ENCODE assay signal across 19 mouse cellular contexts in the genomic region with DNA sequence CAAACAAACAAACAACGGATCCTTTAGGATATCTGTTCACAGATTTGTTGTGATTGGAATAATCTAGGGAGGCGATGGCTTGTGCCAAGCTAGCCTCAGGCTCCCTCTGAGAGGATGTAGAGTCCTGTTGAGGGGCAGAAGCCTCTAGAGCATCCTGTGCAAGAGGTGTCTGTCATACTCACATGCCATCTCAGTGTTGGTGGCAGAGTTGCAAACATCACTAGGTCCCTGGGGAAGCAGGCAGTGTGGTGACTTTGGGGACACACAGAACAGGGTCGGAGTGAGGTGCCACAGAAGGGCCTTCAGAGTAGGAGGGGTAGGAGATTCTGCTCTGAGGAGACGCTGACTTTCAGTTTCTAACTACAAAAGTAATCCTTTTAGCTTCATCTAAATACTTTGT. TPM values are rescaled to one million over a fixed set of nuclear protein-coding genes. Genes with fewer than 3 reads are reported as not detected.
A peak's percentile ranks its signal among the peaks of the same experiment; 100 is the strongest.
DNase-seq lines count a peak whose midpoint lies in the region; ATAC-seq and TF ChIP-seq lines count a peak whose summit lies in the region.
"Had no signal": no experiment of that assay in that cellular context is flagged by ENCODE, and none has a peak within 500 bp of the region (broad histone marks: within the 10 kb centered on the region; RNA-seq: fewer than 3 reads in every experiment).

No protein-coding gene starts in this region.

- no peak for DNase-seq in liver, embryonic 11.5 days (ENCODE audit: low spot score)
- no peak for DNase-seq in liver
- DNase-seq in MEL (ENCODE audit: low read depth, low spot score) = no peak
- DNase-seq in liver, postnatal 0 days = no peak
- no peak for DNase-seq in heart, adult 2 months
- DNase-seq in hindbrain, embryonic 14.5 days (ENCODE audit: low spot score) = no peak
- DNase-seq: cerebellum, adult 11 months; kidney, adult 8-10 months; layer of hippocampus, postnatal 36 days; lung, postnatal 36 days; midbrain, embryonic 14.5 days; thymus, postnatal 4 days had no signal

- H3K79me2 ChIP-seq in MEL (ENCODE audit: control insufficient read depth, insufficient read depth, low read length, poor library complexity) = no peaks in the 10 kb centered on the region
- no peaks in the 10 kb centered on the region for H3K79me2 ChIP-seq in heart, adult 2 months (replicated peaks; ENCODE audit: control insufficient read depth, insufficient read depth, low read length)

- TF ChIP-seq RAD21 in MEL (IDR thresholded peaks at IDR 0.05; ENCODE audit: low read depth, low read length) = no peak

- no peaks in the 10 kb centered on the region for H3K9me3 ChIP-seq in liver, embryonic 11.5 days (ENCODE audit: control insufficient read depth, low read length)
- no peaks in the 10 kb centered on the region for H3K9me3 ChIP-seq in MEL (replicated peaks; ENCODE audit: insufficient read depth, low read length)
- no peaks in the 10 kb centered on the region for H3K9me3 ChIP-seq in liver, postnatal 0 days (ENCODE audit: low read length)
- H3K9me3 ChIP-seq in hindbrain, embryonic 13.5 days = no peaks in the 10 kb centered on the region
- H3K9me3 ChIP-seq in hindbrain, embryonic 14.5 days (ENCODE audit: control insufficient read depth, low read length) = no peaks in the 10 kb centered on the region
- H3K9me3 ChIP-seq: forebrain, embryonic 10.5 days; heart, embryonic 15.5 days; hindbrain, embryonic 10.5 days; limb, embryonic 10.5 days; neural tube, embryonic 12.5 days had no signal

- no peak for TF ChIP-seq EP300 in MEL (IDR thresholded peaks at IDR 0.05; ENCODE audit: low read depth in 1 of 2, low read length in 2 of 2)
- no peak for TF ChIP-seq EP300 in liver, postnatal 0 days (IDR thresholded peaks at IDR 0.05; ENCODE audit: low read depth)
- no peak for TF ChIP-seq EP300 in heart, adult 2 months (IDR thresholded peaks at IDR 0.05; ENCODE audit: insufficient read depth, low read depth, low read length)

- peak overlapping the region; percentile 54; the same call in 1 of the 2 replicates for H3K27ac ChIP-seq in liver, embryonic 11.5 days (ENCODE audit: low read depth, low read length)
- H3K27ac ChIP-seq in MEL (ENCODE audit: control insufficient read depth, low read depth, low read length) = peak overlapping the region; percentile 42
- no peak overlapping the region for H3K27ac ChIP-seq in liver, postnatal 0 days (ENCODE audit: low read depth)
- H3K27ac ChIP-seq in heart, adult 2 months = no peak overlapping the region
- H3K27ac ChIP-seq in hindbrain, embryonic 13.5 days = no peak overlapping the region
- no peak overlapping the region for H3K27ac ChIP-seq in hindbrain, embryonic 14.5 days
- H3K27ac ChIP-seq: forebrain, embryonic 10.5 days; heart, embryonic 15.5 days; hindbrain, embryonic 10.5 days; limb, embryonic 10.5 days; neural tube, embryonic 12.5 days had no signal

- intact Hi-C loops in heart, adult 2 months (cut with DNase I) = no loop called here

- 36% methylated on average over 4 of the region's 4 CpGs for WGBS in liver, embryonic 11.5 days
- 37% methylated on average over 4 of the region's 4 CpGs for WGBS in liver, postnatal 0 days (ENCODE audit: insufficient replicate concordance)
- 66% methylated on average over 4 of the region's 4 CpGs for WGBS in heart, adult 2 months
- 63% methylated on average over 4 of the region's 4 CpGs for WGBS in hindbrain, embryonic 13.5 days
- 60% methylated on average over 4 of the region's 4 CpGs for WGBS in hindbrain, embryonic 14.5 days

- no peak for ATAC-seq in liver, embryonic 11.5 days (replicated peaks; ENCODE audit: low FRiP score)
- no peak for ATAC-seq in liver, postnatal 0 days
- ATAC-seq in hindbrain, embryonic 13.5 days (ENCODE audit: low FRiP score) = no peak
- no peak for ATAC-seq in hindbrain, embryonic 14.5 days (ENCODE audit: low FRiP score)
- ATAC-seq: Patski had no signal

- no peaks in the 10 kb centered on the region for H3K36me3 ChIP-seq in liver, embryonic 11.5 days (ENCODE audit: control insufficient read depth, insufficient read depth, low read length)
- peaks cover 0 to 45% of the 10 kb centered on the region in 2 experiments; a peak in 2 of 4 replicates for H3K36me3 ChIP-seq in MEL (ENCODE audit: control insufficient read depth in 1 of 2, insufficient read depth in 2 of 2, low read length in 2 of 2)
- no peaks in the 10 kb centered on the region for H3K36me3 ChIP-seq in liver, postnatal 0 days (replicated peaks; ENCODE audit: insufficient read depth, low read length)
- H3K36me3 ChIP-seq in heart, adult 2 months (ENCODE audit: control insufficient read depth, insufficient read depth, low read length) = no peaks in the 10 kb centered on the region
- H3K36me3 ChIP-seq in hindbrain, embryonic 13.5 days = no peaks in the 10 kb centered on the region
- no peaks in the 10 kb centered on the region for H3K36me3 ChIP-seq in hindbrain, embryonic 14.5 days (replicated peaks; ENCODE audit: control insufficient read depth, insufficient read depth)
- H3K36me3 ChIP-seq: forebrain, embryonic 10.5 days; heart, embryonic 15.5 days; hindbrain, embryonic 10.5 days; limb, embryonic 10.5 days; neural tube, embryonic 12.5 days had no signal

- no peak for TF ChIP-seq CTCF in MEL (IDR thresholded peaks at IDR 0.05 in 2 of 3, conservative IDR thresholded peaks at IDR 0.05 in 1 of 3; ENCODE audit: control insufficient read depth in 1 of 3, insufficient read depth in 1 of 3, low read depth in 2 of 3, low read length in 3 of 3, poor library complexity in 1 of 3, severe bottlenecking in 1 of 3)
- TF ChIP-seq CTCF in liver, postnatal 0 days (IDR thresholded peaks at IDR 0.05; ENCODE audit: low read depth) = no peak
- TF ChIP-seq CTCF in heart, adult 2 months (IDR thresholded peaks at IDR 0.05) = no peak

- H3K4me1 ChIP-seq in liver, embryonic 11.5 days (replicated peaks; ENCODE audit: control insufficient read depth, insufficient read depth, low read length) = peaks cover 6% of the 10 kb centered on the region
- H3K4me1 ChIP-seq in MEL (ENCODE audit: control insufficient read depth in 1 of 2, insufficient read depth in 2 of 2, low read length in 2 of 2) = peaks cover 18 to 50% of the 10 kb centered on the region in 2 experiments
- peaks cover 28% of the 10 kb centered on the region for H3K4me1 ChIP-seq in liver, postnatal 0 days (ENCODE audit: insufficient read depth)
- no peaks in the 10 kb centered on the region for H3K4me1 ChIP-seq in heart, adult 2 months (ENCODE audit: control insufficient read depth, insufficient read depth, low read length)
- H3K4me1 ChIP-seq in hindbrain, embryonic 13.5 days (replicated peaks) = peaks cover 13% of the 10 kb centered on the region
- peaks cover 5% of the 10 kb centered on the region; the same call in 1 of the 2 replicates for H3K4me1 ChIP-seq in hindbrain, embryonic 14.5 days (replicated peaks; ENCODE audit: control insufficient read depth, insufficient read depth, low read length)

- H3K4me3 ChIP-seq in liver, embryonic 11.5 days (ENCODE audit: low read depth, low read length) = peak overlapping the region; percentile 57
- H3K4me3 ChIP-seq in MEL (ENCODE audit: control insufficient read depth in 1 of 2, insufficient read depth in 1 of 2, low read depth in 2 of 2, low read length in 2 of 2) = no peak overlapping the region
- no peak overlapping the region for H3K4me3 ChIP-seq in liver, postnatal 0 days (ENCODE audit: low read depth, low read length)
- H3K4me3 ChIP-seq in heart, adult 2 months = no peak overlapping the region
- no peak overlapping the region for H3K4me3 ChIP-seq in hindbrain, embryonic 13.5 days
- H3K4me3 ChIP-seq in hindbrain, embryonic 14.5 days (replicated peaks; ENCODE audit: low read length) = no peak overlapping the region
- H3K4me3 ChIP-seq: forebrain, embryonic 10.5 days; heart, embryonic 15.5 days; hindbrain, embryonic 10.5 days; limb, embryonic 10.5 days; neural tube, embryonic 12.5 days had no signal

- TF ChIP-seq POLR2A in MEL (IDR thresholded peaks at IDR 0.05; ENCODE audit: control insufficient read depth in 1 of 2, insufficient read depth in 1 of 2, low read depth in 1 of 2, low read length in 2 of 2, poor library complexity in 1 of 2) = no peak
- no peak for TF ChIP-seq POLR2A in heart, adult 2 months (IDR thresholded peaks at IDR 0.05; ENCODE audit: insufficient read depth, low read depth, low read length)

- H3K27me3 ChIP-seq in liver, embryonic 11.5 days (replicated peaks; ENCODE audit: control insufficient read depth, insufficient read depth, low read length) = peaks cover 35% of the 10 kb centered on the region
- H3K27me3 ChIP-seq in MEL (ENCODE audit: control insufficient read depth in 1 of 2, insufficient read depth in 2 of 2, low read length in 2 of 2) = no peaks in the 10 kb centered on the region
- peaks cover 12% of the 10 kb centered on the region; the same call in 1 of the 2 replicates for H3K27me3 ChIP-seq in liver, postnatal 0 days (ENCODE audit: insufficient read depth, low read length)
- no peaks in the 10 kb centered on the region; the same call in 1 of the 2 replicates for H3K27me3 ChIP-seq in heart, adult 2 months (ENCODE audit: control insufficient read depth, insufficient read depth, low read length)
- peaks cover 49% of the 10 kb centered on the region for H3K27me3 ChIP-seq in hindbrain, embryonic 13.5 days
- peaks cover 25% of the 10 kb centered on the region for H3K27me3 ChIP-seq in hindbrain, embryonic 14.5 days (ENCODE audit: control insufficient read depth, insufficient read depth, low read length)
- H3K27me3 ChIP-seq: Patski had no signal

- H3K4me2 ChIP-seq in liver, embryonic 11.5 days = peak overlapping the region; percentile 29; the same call in 1 of the 2 replicates
- peak overlapping the region; percentile 22; the same call in 1 of the 2 replicates for H3K4me2 ChIP-seq in liver, postnatal 0 days (ENCODE audit: low read depth, low read length)
- H3K4me2 ChIP-seq in hindbrain, embryonic 13.5 days = no peak overlapping the region
- H3K4me2 ChIP-seq in hindbrain, embryonic 14.5 days (replicated peaks) = no peak overlapping the region
- H3K4me2 ChIP-seq: heart, embryonic 15.5 days; neural tube, embryonic 12.5 days had no signal

- no peak overlapping the region for H3K9ac ChIP-seq in liver, embryonic 11.5 days (ENCODE audit: low read depth, low read length)
- H3K9ac ChIP-seq in MEL (ENCODE audit: control insufficient read depth, low read depth, low read length, poor library complexity, severe bottlenecking) = no peak overlapping the region
- no peak overlapping the region for H3K9ac ChIP-seq in liver, postnatal 0 days (replicated peaks)
- no peak overlapping the region for H3K9ac ChIP-seq in heart, adult 2 months (ENCODE audit: low read depth, low read length)
- no peak overlapping the region for H3K9ac ChIP-seq in hindbrain, embryonic 13.5 days
- H3K9ac ChIP-seq in hindbrain, embryonic 14.5 days = no peak overlapping the region
- H3K9ac ChIP-seq: heart, embryonic 15.5 days; neural tube, embryonic 12.5 days had no signal

RNA-seq across cellular contexts. Expression of a gene that starts 1.9 kb away (rescaled TPM):
- polyA plus RNA-seq in liver, embryonic 11.5 days (2014; fragmentation: Nextera tagmentation; extraction: Ambion mirVana) = 16.2 and 16.4 TPM in 2 replicates
- total RNA-seq in MEL (2012; rRNA removed) = 0.08 and 0.13 TPM in 2 replicates
- under 1 TPM in 1 of 2 experiments, not detected in 1; 0.32 TPM for polyA plus RNA-seq in MEL (2012; ENCODE audit: insufficient read depth in 1 of 2, insufficient read length in 2 of 2, low read depth in 1 of 2, low replicate concordance in 2 of 2, missing spikeins in 1 of 2)
- polyA plus RNA-seq in liver, postnatal 0 days (2015; fragmentation: Nextera tagmentation; extraction: Ambion mirVana) = 13.6 and 16.0 TPM in 2 replicates
- total RNA-seq in heart, adult 2 months (2021) = 1 to 10 TPM; 2.3 to 8.1 TPM
- 2.7 and 3.6 TPM in 2 replicates for polyA plus RNA-seq in heart, adult 2 months (2012; rRNA removed)
- 1.9 TPM in 2 replicates for polyA plus RNA-seq in hindbrain, embryonic 13.5 days (2015; fragmentation: Nextera tagmentation; extraction: Ambion mirVana)
- 0.43 and 0.68 TPM in 2 replicates for polyA plus RNA-seq in hindbrain, embryonic 14.5 days (2014; fragmentation: Nextera tagmentation; extraction: Ambion mirVana)

RNA-seq across cellular contexts. Expression of a gene that starts 59.3 kb away (rescaled TPM):
- 11.9 and 30.4 TPM in 2 replicates for polyA plus RNA-seq in liver, embryonic 11.5 days (2014; fragmentation: Nextera tagmentation; extraction: Ambion mirVana)
- total RNA-seq in MEL (2012; rRNA removed) = 0.85 and 1.3 TPM in 2 replicates
- under 1 TPM in 1 of 2 experiments, not detected in 1; 0.29 TPM for polyA plus RNA-seq in MEL (2012; ENCODE audit: insufficient read depth in 1 of 2, insufficient read length in 2 of 2, low read depth in 1 of 2, low replicate concordance in 2 of 2, missing spikeins in 1 of 2)
- 8.1 and 8.3 TPM in 2 replicates for polyA plus RNA-seq in liver, postnatal 0 days (2015; fragmentation: Nextera tagmentation; extraction: Ambion mirVana)
- 100 to 1,000 TPM; 484 to 619 TPM for total RNA-seq in heart, adult 2 months (2021)
- 1,288 and 1,402 TPM in 2 replicates for polyA plus RNA-seq in heart, adult 2 months (2012; rRNA removed)
- polyA plus RNA-seq in hindbrain, embryonic 13.5 days (2015; fragmentation: Nextera tagmentation; extraction: Ambion mirVana) = 5.3 and 6.7 TPM in 2 replicates
- 2.4 and 3.0 TPM in 2 replicates for polyA plus RNA-seq in hindbrain, embryonic 14.5 days (2014; fragmentation: Nextera tagmentation; extraction: Ambion mirVana)

RNA-seq across cellular contexts. Expression of a gene that starts 59.3 kb away (rescaled TPM):
- polyA plus RNA-seq in liver, embryonic 11.5 days (2014; fragmentation: Nextera tagmentation; extraction: Ambion mirVana) = 41.6 and 45.9 TPM in 2 replicates
- 24.4 and 32.6 TPM in 2 replicates for total RNA-seq in MEL (2012; rRNA removed)
- 100 to 1,000 TPM in 1 of 2 experiments, 10 to 100 TPM in 1; 30.4 to 180 TPM for polyA plus RNA-seq in MEL (2012; ENCODE audit: insufficient read depth in 1 of 2, insufficient read length in 2 of 2, low read depth in 1 of 2, low replicate concordance in 2 of 2, missing spikeins in 1 of 2)
- polyA plus RNA-seq in liver, postnatal 0 days (2015; fragmentation: Nextera tagmentation; extraction: Ambion mirVana) = 12.3 and 13.8 TPM in 2 replicates
- total RNA-seq in heart, adult 2 months (2021) = 10 to 100 TPM; 23.2 to 24.6 TPM
- polyA plus RNA-seq in heart, adult 2 months (2012; rRNA removed) = 4.6 and 10.7 TPM in 2 replicates
- polyA plus RNA-seq in hindbrain, embryonic 13.5 days (2015; fragmentation: Nextera tagmentation; extraction: Ambion mirVana) = 38.7 and 39.6 TPM in 2 replicates
- 44.4 and 46.9 TPM in 2 replicates for polyA plus RNA-seq in hindbrain, embryonic 14.5 days (2014; fragmentation: Nextera tagmentation; extraction: Ambion mirVana)

Comparison
In these comparisons a context has a peak if more than half of its experiments do, and no peak if none do; other contexts are left out.
1. H3K27ac ChIP-seq: peak in liver, embryonic 11.5 days (single experiment) and MEL (single experiment); none in liver, postnatal 0 days (single experiment), heart, adult 2 months (single experiment), hindbrain, embryonic 13.5 days (single experiment) and hindbrain, embryonic 14.5 days (single experiment).
2. H3K4me2 ChIP-seq: peak in liver, embryonic 11.5 days (single experiment) and liver, postnatal 0 days (single experiment); none in hindbrain, embryonic 13.5 days (single experiment) and hindbrain, embryonic 14.5 days (single experiment).
3. RNA of a gene that starts 59.3 kb away (polyA plus RNA-seq): 1,288 to 1,402 TPM in heart, adult 2 months; 11.9 to 30.4 TPM in liver, embryonic 11.5 days, 8.1 to 8.3 TPM in liver, postnatal 0 days, 5.3 to 6.7 TPM in hindbrain, embryonic 13.5 days, 2.4 to 3.0 TPM in hindbrain, embryonic 14.5 days and 0.29 TPM in MEL; every median in the first group is over 10 times any median in the second.